Mouse (Mus musculus): Measurements from ENCODE around the gene Ak3. TPM values are rescaled to one million over a fixed set of nuclear protein-coding genes. Genes with fewer than 3 reads are reported as not detected.
A peak's percentile ranks its signal among the peaks of the same experiment; 100 is the strongest.

Ak3 gene
- polyA plus RNA-seq, 1 experiment from 2014 or later = 89.6 TPM

GRCm38 (mm10) chr19:29058741-29059140 is 11.0 kb upstream of the Ak3 start:
- WGBS = 89% methylated on average over 5 of the region's 5 CpGs
- Histone ChIP-seq H3K36me3 (no peaks in the 10 kb centered on the region), H3K27ac (no peak overlapping the region)

DNA sequence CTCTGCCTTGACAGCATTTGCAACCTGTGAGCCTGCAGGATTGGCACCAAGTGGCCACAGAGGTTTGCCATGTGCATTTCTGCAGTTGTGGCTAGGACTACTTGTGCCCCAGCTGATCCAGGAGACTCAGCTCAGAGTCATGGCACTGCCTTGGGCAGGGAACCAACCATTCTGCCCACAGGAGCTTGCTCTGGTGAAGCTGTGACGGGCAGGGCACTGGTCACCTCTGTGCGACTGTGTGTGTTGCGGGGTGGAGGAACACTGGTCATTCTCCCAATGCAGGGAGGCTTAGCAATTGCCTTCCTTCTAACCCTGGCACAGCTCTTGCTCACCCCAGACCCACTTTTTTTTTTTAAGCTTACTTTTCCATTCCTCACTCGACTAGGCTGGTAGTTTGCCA is 7.7 kb upstream of the Ak3 start:
- Histone ChIP-seq H3K4me2 (no peak overlapping the region), H3K4me1 (0 out of 2 replicates have a peak, but pooled peaks cover 5% of the 10 kb centered on the region), H3K9me3 (replicated peaks) (no peaks in the 10 kb centered on the region), H3K27ac (no peak overlapping the region), H3K27me3 (no peaks in the 10 kb centered on the region), H3K9ac (no peak overlapping the region), H3K36me3 (no peaks in the 10 kb centered on the region), H3K4me3 (replicated peaks) (no peak overlapping the region)
- WGBS = 92% methylated on average over 4 of the region's 4 CpGs
- ATAC-seq (replicated peaks; ENCODE audit: low FRiP score) = no peak

More at GRCm38 (mm10) chr19:29058741-29059140, 11.0 kb upstream of the Ak3 start:
- Histone ChIP-seq H3K4me1 (peaks cover 13% of the 10 kb centered on the region; the same call in 1 of the 2 replicates), H3K9me3 (replicated peaks) (no peaks in the 10 kb centered on the region), H3K9ac (no peak overlapping the region), H3K4me3 (replicated peaks) (no peak overlapping the region), H3K4me2 (no peak overlapping the region), H3K27me3 (no peaks in the 10 kb centered on the region)
- no peak for ATAC-seq (replicated peaks; ENCODE audit: low FRiP score)

GRCm38 (mm10) chr19:29054594-29054993 is 6.8 kb upstream of the Ak3 start:
- H3K4me2 ChIP-seq = no peak overlapping the region
- H3K27me3 ChIP-seq = no peaks in the 10 kb centered on the region
- H3K4me1 ChIP-seq = no peaks in the 10 kb centered on the region
- no peaks in the 10 kb centered on the region for H3K9me3 ChIP-seq (replicated peaks)
- H3K9ac ChIP-seq = no peak overlapping the region
- WGBS = 59% methylated on average over 6 of the region's 6 CpGs
- H3K27ac ChIP-seq = no peak overlapping the region
- no peak overlapping the region for H3K4me3 ChIP-seq (replicated peaks)
- no peak for ATAC-seq (replicated peaks; ENCODE audit: low FRiP score)
- H3K36me3 ChIP-seq = no peaks in the 10 kb centered on the region

- Histone ChIP-seq H3K27me3 (no peaks in the 10 kb centered on the region), H3K4me3 (replicated peaks) (no peak overlapping the region), H3K4me2 (no peak overlapping the region), H3K27ac (no peak overlapping the region), H3K4me1 (peaks cover 6% of the 10 kb centered on the region; the same call in 1 of the 2 replicates), H3K9me3 (replicated peaks) (no peaks in the 10 kb centered on the region), H3K9ac (no peak overlapping the region), H3K36me3 (no peaks in the 10 kb centered on the region)
- ATAC-seq (replicated peaks; ENCODE audit: low FRiP score) = no peak
- WGBS = 88% methylated on average over 12 of the region's 12 CpGs
Observed at GRCm38 (mm10) chr19:29052786-29053185, 5.0 kb upstream of the Ak3 start.

- WGBS = 85% methylated on average over 9 of the region's 9 CpGs
- no peak overlapping the region for H3K27ac ChIP-seq
- peaks cover 15% of the 10 kb centered on the region for H3K4me1 ChIP-seq
- no peak for ATAC-seq (replicated peaks; ENCODE audit: low FRiP score)
- H3K9me3 ChIP-seq (replicated peaks) = no peaks in the 10 kb centered on the region
- no peak overlapping the region for H3K4me3 ChIP-seq (replicated peaks)
- H3K27me3 ChIP-seq = no peaks in the 10 kb centered on the region
- no peak overlapping the region for H3K4me2 ChIP-seq
- no peak overlapping the region for H3K9ac ChIP-seq
- no peaks in the 10 kb centered on the region for H3K36me3 ChIP-seq
Observed at GRCm38 (mm10) chr19:29050186-29050980, 2.6 kb upstream of the Ak3 start.

DNA sequence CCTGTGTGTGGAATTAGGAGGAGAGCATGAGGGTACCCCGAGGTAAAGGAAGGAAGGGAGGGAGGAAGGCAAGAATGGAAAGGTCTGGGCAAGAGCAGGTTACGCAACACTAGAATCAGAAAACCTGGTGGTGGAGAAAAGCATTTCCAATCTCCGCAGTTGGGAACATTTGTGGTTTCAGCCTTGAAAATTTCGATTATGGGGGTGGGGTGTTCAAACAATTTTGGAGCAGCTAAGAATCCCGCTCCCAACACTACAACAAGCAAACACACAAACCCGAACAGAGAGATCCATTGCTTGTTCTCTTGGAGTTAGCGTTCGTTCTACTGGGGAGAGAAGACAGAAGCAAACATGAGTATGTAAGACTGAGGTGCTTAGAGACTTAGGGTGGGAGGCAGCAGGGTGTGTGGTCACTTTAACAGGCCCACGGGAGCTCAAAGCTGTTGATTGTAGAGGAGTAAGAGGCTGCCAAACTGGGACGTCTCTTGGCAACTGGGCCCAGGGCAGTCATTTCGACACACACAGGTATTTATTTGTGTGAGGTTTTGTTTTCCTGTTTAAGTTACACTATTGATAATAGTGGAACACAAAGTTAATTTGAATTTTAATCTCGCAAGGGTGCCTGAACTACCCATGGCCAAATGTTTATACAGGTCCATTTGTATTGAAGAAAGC is 1.8 kb upstream of the Ak3 start:
- no peak overlapping the region for H3K9ac ChIP-seq
- WGBS = 85% methylated on average over 12 of the region's 12 CpGs
- no peak for ATAC-seq (replicated peaks; ENCODE audit: low FRiP score)
- H3K4me2 ChIP-seq = no peak overlapping the region
- H3K36me3 ChIP-seq = no peaks in the 10 kb centered on the region
- no peak overlapping the region for H3K4me3 ChIP-seq (replicated peaks)
- no peaks in the 10 kb centered on the region for H3K27me3 ChIP-seq
- no peaks in the 10 kb centered on the region for H3K9me3 ChIP-seq (replicated peaks)
- peaks cover 18% of the 10 kb centered on the region for H3K4me1 ChIP-seq
- no peak overlapping the region for H3K27ac ChIP-seq

DNA sequence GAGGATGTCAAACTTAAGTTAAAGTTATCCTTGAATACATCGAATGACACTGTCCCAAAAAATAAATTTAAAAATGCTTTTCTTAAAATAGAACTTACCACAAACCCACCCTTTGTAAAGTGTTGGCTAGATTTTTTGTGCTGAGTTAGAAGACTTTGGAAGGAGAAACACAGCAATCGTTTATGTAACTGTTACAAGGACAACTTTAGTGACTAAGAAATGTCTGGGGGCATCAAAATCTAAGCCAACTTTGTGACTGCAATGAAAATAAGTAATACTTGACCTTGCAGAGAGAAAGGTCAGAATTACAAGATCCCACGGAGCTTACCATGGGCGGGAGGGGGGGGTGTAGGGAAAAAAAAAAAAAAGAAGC is 814 bp downstream of the Ak3 start:
- Histone ChIP-seq H3K4me3 (replicated peaks) (peak overlapping the region; percentile 92), H3K9ac (peak overlapping the region; percentile 93), H3K27ac (peak overlapping the region; percentile 94), H3K4me2 (peak overlapping the region; percentile 76), H3K36me3 (0 out of 2 replicates have a peak, but pooled peaks cover 3% of the 10 kb centered on the region), H3K4me1 (peaks cover 18% of the 10 kb centered on the region), H3K27me3 (no peaks in the 10 kb centered on the region), H3K9me3 (replicated peaks) (no peaks in the 10 kb centered on the region)
- WGBS = 20% methylated on average over 4 of the region's 4 CpGs
- no peak for ATAC-seq (replicated peaks; ENCODE audit: low FRiP score)

DNA sequence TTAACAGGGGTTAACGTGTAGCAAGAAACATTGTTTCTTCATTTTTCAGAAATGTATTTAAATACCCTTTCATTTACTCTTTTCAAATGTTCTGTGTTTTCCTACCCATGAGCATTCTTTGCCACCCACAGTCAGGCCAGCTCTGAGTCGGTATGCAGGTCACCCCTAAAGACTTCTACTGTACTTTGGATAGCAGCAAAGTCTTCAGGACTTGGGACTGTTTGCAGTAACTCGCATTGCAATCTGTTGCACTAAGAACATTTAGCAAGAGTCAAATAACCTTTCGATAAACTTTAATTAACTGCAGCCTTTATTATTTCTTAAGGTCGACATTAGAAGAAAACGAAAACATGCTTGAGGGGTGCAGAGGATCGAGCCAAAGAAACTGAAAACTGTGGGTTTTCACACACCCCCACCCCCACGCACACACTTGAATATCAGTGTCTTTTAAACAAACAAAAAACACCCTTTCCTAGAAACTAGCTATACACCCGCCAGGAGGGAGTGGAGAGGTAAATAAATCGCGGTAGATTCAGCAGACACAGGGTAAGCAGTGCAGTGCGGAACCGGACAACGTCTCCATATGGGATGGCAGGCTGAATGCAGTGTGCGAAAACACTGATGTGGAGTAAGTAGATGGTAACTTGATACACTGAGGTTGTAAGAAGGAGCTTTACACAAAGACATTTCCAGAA is 1.7 kb downstream of the Ak3 start:
- 0 out of 2 replicates have a peak, but pooled peaks cover 3% of the 10 kb centered on the region for H3K36me3 ChIP-seq
- H3K27ac ChIP-seq = peak overlapping the region; percentile 94
- peak overlapping the region; percentile 92 for H3K4me3 ChIP-seq (replicated peaks)
- WGBS = 21% methylated on average over 15 of the region's 15 CpGs
- no peaks in the 10 kb centered on the region for H3K9me3 ChIP-seq (replicated peaks)
- peak; percentile 55; the same call in 1 of the 2 replicates for ATAC-seq (replicated peaks; ENCODE audit: low FRiP score)
- H3K4me1 ChIP-seq = peaks cover 21% of the 10 kb centered on the region
- no peak overlapping the region for H3K9ac ChIP-seq
- peak overlapping the region; percentile 76 for H3K4me2 ChIP-seq
- H3K27me3 ChIP-seq = no peaks in the 10 kb centered on the region

DNA sequence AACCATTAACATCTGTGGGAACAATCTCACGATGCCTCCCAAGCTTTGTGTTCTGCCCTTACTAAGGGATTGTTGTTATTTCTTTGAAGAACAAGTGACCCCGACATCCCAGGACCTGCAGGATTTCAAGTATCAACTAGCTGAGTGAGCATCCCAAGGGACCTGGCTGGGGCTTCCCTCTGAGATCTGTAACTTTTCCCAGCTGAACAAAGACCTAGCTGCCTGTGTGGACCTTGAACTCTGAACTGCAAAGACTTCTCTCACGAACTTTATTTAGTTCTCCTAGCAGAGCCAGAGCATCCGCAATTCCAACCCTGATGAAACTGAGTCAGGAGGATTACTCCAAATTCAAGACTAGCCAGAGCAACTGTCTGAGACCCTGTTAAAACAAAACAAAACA is 2.4 kb downstream of the Ak3 start:
- no peak overlapping the region for H3K27ac ChIP-seq
- peaks cover 21% of the 10 kb centered on the region for H3K4me1 ChIP-seq
- no peaks in the 10 kb centered on the region for H3K9me3 ChIP-seq (replicated peaks)
- no peak for ATAC-seq (replicated peaks; ENCODE audit: low FRiP score)
- 41% methylated on average over 4 of the region's 4 CpGs for WGBS
- no peak overlapping the region for H3K4me3 ChIP-seq (replicated peaks)
- H3K4me2 ChIP-seq = no peak overlapping the region; the same call in 1 of the 2 replicates
- no peak overlapping the region for H3K9ac ChIP-seq
- no peaks in the 10 kb centered on the region for H3K27me3 ChIP-seq
- H3K36me3 ChIP-seq = 0 out of 2 replicates have a peak, but pooled peaks cover 3% of the 10 kb centered on the region

GRCm38 (mm10) chr19:29044353-29044768 is 3.4 kb downstream of the Ak3 start:
- H3K27me3 ChIP-seq = no peaks in the 10 kb centered on the region
- no peak overlapping the region for H3K27ac ChIP-seq
- H3K4me1 ChIP-seq = peaks cover 21% of the 10 kb centered on the region
- no peak for ATAC-seq (replicated peaks; ENCODE audit: low FRiP score)
- WGBS = 71% methylated on average over 9 of the region's 9 CpGs
- peaks cover 12% of the 10 kb centered on the region for H3K36me3 ChIP-seq
- H3K9me3 ChIP-seq (replicated peaks) = no peaks in the 10 kb centered on the region
- no peak overlapping the region for H3K9ac ChIP-seq
- H3K4me3 ChIP-seq (replicated peaks) = no peak overlapping the region
- H3K4me2 ChIP-seq = no peak overlapping the region

GRCm38 (mm10) chr19:29042647-29043046 is 5.1 kb downstream of the Ak3 start:
- Histone ChIP-seq H3K27ac (no peak overlapping the region), H3K4me3 (replicated peaks) (no peak overlapping the region), H3K27me3 (no peaks in the 10 kb centered on the region), H3K9me3 (replicated peaks) (no peaks in the 10 kb centered on the region), H3K4me2 (no peak overlapping the region), H3K36me3 (peaks cover 13% of the 10 kb centered on the region), H3K4me1 (peaks cover 15% of the 10 kb centered on the region), H3K9ac (no peak overlapping the region)
- no peak for ATAC-seq (replicated peaks; ENCODE audit: low FRiP score)
- WGBS = 85% methylated on average over 9 of the region's 9 CpGs

GRCm38 (mm10) chr19:29042143-29042542 is 5.6 kb downstream of the Ak3 start:
- no peak overlapping the region for H3K9ac ChIP-seq
- H3K4me2 ChIP-seq = no peak overlapping the region
- no peak overlapping the region for H3K27ac ChIP-seq
- WGBS = 70% methylated on average over 6 of the region's 6 CpGs
- no peaks in the 10 kb centered on the region for H3K9me3 ChIP-seq (replicated peaks)
- ATAC-seq (replicated peaks; ENCODE audit: low FRiP score) = no peak
- peaks cover 18% of the 10 kb centered on the region for H3K36me3 ChIP-seq
- peaks cover 15% of the 10 kb centered on the region for H3K4me1 ChIP-seq
- H3K27me3 ChIP-seq = no peaks in the 10 kb centered on the region
- no peak overlapping the region for H3K4me3 ChIP-seq (replicated peaks)

Measured in kidney, embryonic 15.5 days (tissue).